Mouse (Mus musculus) olfactory bulb, adult 2 months (tissue): ENCODE results near the gene Evi5.

Experiments used
- CTCF ChIP-seq: fragments of 200-500 bp; IDR thresholded peaks from 2 replicates; pipeline ENCODE4 v1.5.1; 2012; ENCODE audit warnings: low read depth, mild to moderate bottlenecking, low read length, moderate library complexity; ENCODE audit not compliant: insufficient read depth
- POLR2A ChIP-seq: fragments of 200-500 bp; IDR thresholded peaks from 2 replicates; pipeline ENCODE4 v1.6.1; 2012; ENCODE audit warnings: mild to moderate bottlenecking, low read depth, low read length, moderate library complexity; ENCODE audit not compliant: insufficient read depth

DNA sequence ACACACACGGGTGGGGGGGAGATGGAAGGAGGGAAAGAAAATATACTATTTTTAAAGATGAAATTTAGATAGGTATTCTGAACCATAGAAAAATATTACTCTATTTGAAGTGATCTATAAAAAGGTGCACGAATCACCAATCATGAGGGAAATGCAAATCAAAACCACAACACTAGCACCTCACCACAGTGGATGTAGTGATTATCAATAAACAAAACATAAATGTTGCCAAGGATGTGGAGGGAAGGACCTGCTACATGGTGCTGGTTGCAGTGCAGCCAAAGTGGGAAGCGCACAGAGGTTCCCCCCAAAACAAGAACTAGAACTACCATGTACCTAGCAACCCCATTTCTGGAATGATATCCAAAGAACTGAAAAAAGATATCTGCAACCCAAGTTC, 179.9 kb downstream of the Evi5 start:
- TF ChIP-seq POLR2A (no peak), CTCF (no peak)
